Mouse (Mus musculus) induced T-regulatory cell, adult 2 months (primary cell): ENCODE measurements around the gene Coil.
"Not testable (repeated sequence)": the region's sequence is repeated elsewhere in the genome, so short reads cannot be mapped to it uniquely, and the experiment has no call there.

Experiments
- DNase-seq: peaks from one replicate; pipeline ENCODE4 v3.0.0-alpha.2; 2012; ENCODE audit warnings: low read depth

Coil gene

GRCm38 (mm10) chr11:89006404-89006803 is 36.4 kb downstream of the Coil start:
- no peak for DNase-seq

GRCm38 (mm10) chr11:89007582-89007981 is 37.5 kb downstream of the Coil start:
- DNase-seq, result no peak

- DNase-seq, result no peak
These were observed 39.0 kb downstream of the Coil start for GRCm38 (mm10) chr11:89009066-89009465.

- DNase-seq, result no peak
These were observed 39.4 kb downstream of the Coil start for GRCm38 (mm10) chr11:89009496-89009895.

GRCm38 (mm10) chr11:89012241-89012640 is 42.2 kb downstream of the Coil start:
- DNase-seq, result no peak

GRCm38 (mm10) chr11:89017514-89018182 is 47.6 kb downstream of the Coil start:
- no peak for DNase-seq

- no peak for DNase-seq
These were observed 50.7 kb downstream of the Coil start for GRCm38 (mm10) chr11:89020681-89021305.

- no peak for DNase-seq
These were observed 51.6 kb downstream of the Coil start for GRCm38 (mm10) chr11:89021687-89022086.

- peak; percentile 43 for DNase-seq
These were observed 52.2 kb downstream of the Coil start for GRCm38 (mm10) chr11:89022120-89022731.

- DNase-seq, result no peak
These were observed 53.4 kb downstream of the Coil start for GRCm38 (mm10) chr11:89023477-89023876.

GRCm38 (mm10) chr11:89024181-89024881 is 54.3 kb downstream of the Coil start:
- DNase-seq, result peak; percentile 82

- DNase-seq, result no peak
These were observed 55.6 kb downstream of the Coil start for GRCm38 (mm10) chr11:89025603-89026002.

- no peak for DNase-seq
These were observed 56.1 kb downstream of the Coil start for GRCm38 (mm10) chr11:89026117-89026516.

- peak; percentile 38 for DNase-seq
These were observed 57.9 kb downstream of the Coil start for GRCm38 (mm10) chr11:89027955-89028361.

GRCm38 (mm10) chr11:89028871-89029405 is 58.9 kb downstream of the Coil start:
- DNase-seq, result peak; percentile 44

- no peak for DNase-seq
These were observed 60.5 kb downstream of the Coil start for GRCm38 (mm10) chr11:89030552-89030951.

- DNase-seq, result no peak
These were observed 61.1 kb downstream of the Coil start for GRCm38 (mm10) chr11:89031189-89031588.

GRCm38 (mm10) chr11:89034592-89034991 is 64.5 kb downstream of the Coil start:
- DNase-seq, result no peak

GRCm38 (mm10) chr11:89035552-89035951 is 65.5 kb downstream of the Coil start:
- DNase-seq, result no peak

GRCm38 (mm10) chr11:89038496-89038895 is 68.4 kb downstream of the Coil start:
- no peak for DNase-seq

GRCm38 (mm10) chr11:89039325-89039724 is 69.3 kb downstream of the Coil start:
- peak; percentile 80 for DNase-seq

- DNase-seq, result not testable (repeated sequence)
These were observed 71.0 kb downstream of the Coil start for GRCm38 (mm10) chr11:89041073-89041472.
